Mouse (Mus musculus): ENCODE data around the gene Slc23a3. TPM values are rescaled to one million over a fixed set of nuclear protein-coding genes. Genes with fewer than 3 reads are reported as not detected.
A peak's percentile ranks its signal among the peaks of the same experiment; 100 is the strongest.

Gene Slc23a3
- 12.8 and 25.2 TPM in 2 replicates for polyA plus RNA-seq (2012; rRNA removed)

DNA sequence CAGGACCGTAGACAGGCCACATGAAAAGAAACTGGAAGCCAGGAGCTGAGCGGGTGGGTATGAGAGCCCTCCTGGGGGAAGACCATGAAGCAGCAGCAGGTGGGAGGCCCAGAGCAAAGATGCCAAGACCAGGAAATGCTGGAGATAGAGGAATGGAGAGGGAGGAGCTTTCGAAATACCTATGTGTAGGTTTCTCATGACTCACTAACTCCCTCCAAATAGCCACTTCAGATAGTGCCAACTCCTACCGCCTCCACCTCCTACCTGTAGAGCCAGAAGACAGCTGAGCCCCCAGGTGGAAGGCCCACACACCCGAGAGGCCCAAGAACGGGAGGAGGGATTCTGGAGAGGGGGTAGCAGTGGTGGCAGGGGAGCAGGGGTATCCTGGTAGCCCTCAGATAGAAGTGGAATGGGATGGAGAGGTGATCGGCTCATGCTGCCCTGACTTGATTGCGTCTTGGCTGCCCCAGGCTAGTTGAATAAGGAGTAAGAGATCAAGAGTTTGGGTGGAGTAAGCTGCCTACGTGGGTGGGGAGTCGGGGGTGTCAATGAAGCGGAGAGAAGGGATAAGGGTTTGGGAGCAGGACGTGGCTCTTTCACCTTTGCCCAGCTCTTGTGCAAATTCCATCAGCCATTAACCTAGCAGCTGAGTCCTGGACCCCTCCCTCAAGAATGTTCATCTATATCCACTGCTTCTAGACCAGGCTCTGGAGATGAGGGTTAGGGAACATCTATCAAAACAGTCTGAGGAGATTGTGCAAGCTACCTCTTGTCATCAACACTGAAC lies at the start of gene Slc23a3:
Gene Slc23a3 (minus strand): TSS at position 470 of the 787 bp plus-strand sequence.
- no peak within 1 kb of the TSS for H3K4me3 ChIP-seq (ENCODE audit: insufficient read depth, low read depth, low read length)
- WGBS = 39% methylated on average over 12 of the region's 12 CpGs
- peaks cover 6% of the 10 kb centered on the region for H3K36me3 ChIP-seq (ENCODE audit: control insufficient read depth, insufficient read depth, low read length)
- peak; percentile 80 for DNase-seq
- H3K27ac ChIP-seq (ENCODE audit: insufficient read depth, low read depth, low read length) = no peak within 1 kb of the TSS
- peaks cover 11% of the 10 kb centered on the region for H3K4me1 ChIP-seq (ENCODE audit: control insufficient read depth, insufficient read depth, low read length)
- TF ChIP-seq CTCF (conservative IDR thresholded peaks at IDR 0.05; ENCODE audit: insufficient read depth, insufficient read length, low read depth, low read length) (no peak), POLR2A (IDR thresholded peaks at IDR 0.05; ENCODE audit: low read depth, low read length) (no peak)
- no peaks in the 10 kb centered on the region for H3K27me3 ChIP-seq (replicated peaks; ENCODE audit: control insufficient read depth, insufficient read depth, low read length)

DNA sequence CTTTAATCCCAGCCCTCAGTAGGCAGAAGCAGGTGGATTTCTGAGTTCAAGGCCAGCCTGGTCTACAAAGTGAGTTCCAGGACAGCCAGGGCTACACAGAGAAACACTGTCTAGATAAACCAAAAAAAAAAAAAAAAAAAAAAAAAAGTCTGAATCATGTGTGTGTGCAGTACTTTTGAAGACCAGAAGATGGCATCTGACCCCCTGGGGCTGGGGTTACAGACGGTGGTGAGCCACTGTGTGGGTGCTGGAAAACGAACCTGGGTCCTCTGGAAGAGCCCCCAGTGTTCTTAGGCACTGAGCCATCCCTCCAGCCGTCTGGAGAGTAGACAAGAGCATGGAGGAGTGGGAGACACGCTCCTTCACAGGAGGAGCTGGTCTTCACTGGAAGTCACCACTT lies 48.5 kb upstream of the Slc23a3 start:
- H3K36me3 ChIP-seq (ENCODE audit: control insufficient read depth, insufficient read depth, low read length) = peaks cover 3% of the 10 kb centered on the region
- 72% methylated on average over 4 of the region's 4 CpGs for WGBS

DNA sequence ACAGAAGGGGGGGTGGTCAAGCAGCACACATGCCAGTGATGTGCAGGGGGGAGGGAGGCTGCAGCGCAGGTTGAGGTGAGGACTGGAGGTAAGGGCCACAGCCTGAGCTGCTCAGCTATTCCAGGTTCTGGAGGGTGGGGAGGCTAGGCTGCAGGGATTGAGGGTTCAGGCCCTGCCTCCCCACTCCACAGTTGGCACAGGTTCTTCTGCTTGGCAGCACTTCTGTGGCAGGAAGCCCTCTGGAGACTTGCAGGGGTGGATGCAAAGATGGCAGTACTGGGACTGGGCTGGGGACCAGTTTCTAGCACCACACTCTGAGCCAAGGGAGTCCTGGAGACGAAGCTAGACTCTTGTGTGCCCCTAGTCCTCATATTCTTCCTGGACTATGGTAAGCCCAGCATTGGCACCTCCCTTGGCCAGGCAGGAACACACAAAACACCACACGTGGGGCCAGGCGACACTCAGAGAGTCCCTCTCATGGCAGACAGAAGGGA lies 47.7 kb upstream of the Slc23a3 start:
- H3K4me1 ChIP-seq (ENCODE audit: control insufficient read depth, insufficient read depth, low read length) = no peaks in the 10 kb centered on the region
- H3K36me3 ChIP-seq (ENCODE audit: control insufficient read depth, insufficient read depth, low read length) = peaks cover 3% of the 10 kb centered on the region
- DNase-seq = no peak
- TF ChIP-seq POLR2A (IDR thresholded peaks at IDR 0.05; ENCODE audit: low read depth, low read length) = no peak
- no peak for TF ChIP-seq CTCF (conservative IDR thresholded peaks at IDR 0.05; ENCODE audit: insufficient read depth, insufficient read length, low read depth, low read length)
- 86% methylated on average over 4 of the region's 4 CpGs for WGBS
- no peak overlapping the region for H3K27ac ChIP-seq (ENCODE audit: insufficient read depth, low read depth, low read length)
- no peaks in the 10 kb centered on the region for H3K27me3 ChIP-seq (replicated peaks; ENCODE audit: control insufficient read depth, insufficient read depth, low read length)
- H3K4me3 ChIP-seq (ENCODE audit: insufficient read depth, low read depth, low read length) = no peak overlapping the region

More for the DNA sequence above, 48.5 kb upstream of the Slc23a3 start:
- TF ChIP-seq POLR2A (IDR thresholded peaks at IDR 0.05; ENCODE audit: low read depth, low read length) (no peak), CTCF (conservative IDR thresholded peaks at IDR 0.05; ENCODE audit: insufficient read depth, insufficient read length, low read depth, low read length) (0 out of 2 replicates have a peak, but pooled peaks have one; percentile 12)
- no peak for DNase-seq
- Histone ChIP-seq H3K4me3 (ENCODE audit: insufficient read depth, low read depth, low read length) (no peak overlapping the region), H3K4me1 (ENCODE audit: control insufficient read depth, insufficient read depth, low read length) (no peaks in the 10 kb centered on the region), H3K27me3 (replicated peaks; ENCODE audit: control insufficient read depth, insufficient read depth, low read length) (no peaks in the 10 kb centered on the region), H3K27ac (ENCODE audit: insufficient read depth, low read depth, low read length) (no peak overlapping the region)

DNA sequence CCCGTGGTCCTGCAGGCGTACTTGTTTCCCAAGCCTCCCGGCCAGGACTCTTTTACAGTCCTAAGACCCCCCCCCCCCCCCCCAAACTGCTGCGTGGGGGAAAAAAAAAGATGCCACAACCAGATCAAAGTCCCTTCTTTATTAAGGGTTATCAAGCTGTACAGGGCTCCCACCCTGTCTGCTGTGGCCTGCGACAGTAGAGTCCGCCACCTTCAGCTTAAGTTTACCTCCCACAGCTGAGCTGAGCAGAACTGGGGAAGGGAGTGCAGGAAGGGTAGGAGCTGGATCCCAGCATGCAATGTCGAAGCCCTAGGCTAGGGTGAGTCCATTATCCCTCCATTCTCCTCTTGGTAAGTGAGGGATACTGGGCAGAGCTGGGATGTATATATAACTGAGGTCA lies 47.1 kb upstream of the Slc23a3 start:
- H3K27ac ChIP-seq (ENCODE audit: insufficient read depth, low read depth, low read length) = no peak overlapping the region
- 31% methylated on average over 7 of the region's 7 CpGs for WGBS
- TF ChIP-seq POLR2A (IDR thresholded peaks at IDR 0.05; ENCODE audit: low read depth, low read length) (no peak), CTCF (conservative IDR thresholded peaks at IDR 0.05; ENCODE audit: insufficient read depth, insufficient read length, low read depth, low read length) (no peak)
- H3K27me3 ChIP-seq (replicated peaks; ENCODE audit: control insufficient read depth, insufficient read depth, low read length) = no peaks in the 10 kb centered on the region
- H3K36me3 ChIP-seq (ENCODE audit: control insufficient read depth, insufficient read depth, low read length) = peaks cover 3% of the 10 kb centered on the region
- H3K4me3 ChIP-seq (ENCODE audit: insufficient read depth, low read depth, low read length) = no peak overlapping the region
- no peaks in the 10 kb centered on the region for H3K4me1 ChIP-seq (ENCODE audit: control insufficient read depth, insufficient read depth, low read length)
- no peak for DNase-seq

DNA sequence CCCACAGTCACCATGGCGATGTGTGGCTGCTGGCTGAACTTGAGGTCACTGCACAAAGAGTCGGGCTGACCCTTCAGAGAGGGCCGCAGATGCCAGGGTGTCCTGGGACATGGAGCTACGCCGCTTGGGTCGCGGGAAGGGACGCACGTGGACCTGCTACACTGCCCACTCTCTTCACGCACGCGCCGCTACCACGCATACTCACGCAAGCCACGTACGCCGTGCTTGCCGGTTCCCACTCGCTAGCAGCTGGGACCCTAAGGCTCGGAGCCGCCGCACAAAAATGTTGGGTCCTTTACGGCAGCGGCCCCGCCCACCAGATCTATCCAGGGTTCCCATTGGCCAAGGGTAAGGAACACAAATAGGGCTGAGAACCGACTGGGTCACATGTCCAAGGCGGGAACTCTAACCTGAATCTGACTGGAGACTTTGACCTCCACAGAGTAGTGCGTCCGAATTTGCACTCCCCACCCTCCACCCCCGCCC lies 46.5 kb upstream of the Slc23a3 start, which contains the start of gene Abcb6:
Gene Abcb6 (minus strand): TSS at position 288 of the 486 bp plus-strand sequence.
- Histone ChIP-seq H3K27me3 (replicated peaks; ENCODE audit: control insufficient read depth, insufficient read depth, low read length) (no peaks in the 10 kb centered on the region), H3K4me3 (ENCODE audit: insufficient read depth, low read depth, low read length) (peak within 1 kb of the TSS; percentile 88), H3K36me3 (ENCODE audit: control insufficient read depth, insufficient read depth, low read length) (peaks cover 3% of the 10 kb centered on the region), H3K27ac (ENCODE audit: insufficient read depth, low read depth, low read length) (no peak within 1 kb of the TSS; the same call in 1 of the 2 replicates), H3K4me1 (ENCODE audit: control insufficient read depth, insufficient read depth, low read length) (no peaks in the 10 kb centered on the region)
- whole genome bisulfite sequencing = under 1% methylated on average over 31 of the region's 31 CpGs
- DNase-seq = peak; percentile 96
- TF ChIP-seq POLR2A (IDR thresholded peaks at IDR 0.05; ENCODE audit: low read depth, low read length) (no peak), CTCF (conservative IDR thresholded peaks at IDR 0.05; ENCODE audit: insufficient read depth, insufficient read length, low read depth, low read length) (no peak)

DNA sequence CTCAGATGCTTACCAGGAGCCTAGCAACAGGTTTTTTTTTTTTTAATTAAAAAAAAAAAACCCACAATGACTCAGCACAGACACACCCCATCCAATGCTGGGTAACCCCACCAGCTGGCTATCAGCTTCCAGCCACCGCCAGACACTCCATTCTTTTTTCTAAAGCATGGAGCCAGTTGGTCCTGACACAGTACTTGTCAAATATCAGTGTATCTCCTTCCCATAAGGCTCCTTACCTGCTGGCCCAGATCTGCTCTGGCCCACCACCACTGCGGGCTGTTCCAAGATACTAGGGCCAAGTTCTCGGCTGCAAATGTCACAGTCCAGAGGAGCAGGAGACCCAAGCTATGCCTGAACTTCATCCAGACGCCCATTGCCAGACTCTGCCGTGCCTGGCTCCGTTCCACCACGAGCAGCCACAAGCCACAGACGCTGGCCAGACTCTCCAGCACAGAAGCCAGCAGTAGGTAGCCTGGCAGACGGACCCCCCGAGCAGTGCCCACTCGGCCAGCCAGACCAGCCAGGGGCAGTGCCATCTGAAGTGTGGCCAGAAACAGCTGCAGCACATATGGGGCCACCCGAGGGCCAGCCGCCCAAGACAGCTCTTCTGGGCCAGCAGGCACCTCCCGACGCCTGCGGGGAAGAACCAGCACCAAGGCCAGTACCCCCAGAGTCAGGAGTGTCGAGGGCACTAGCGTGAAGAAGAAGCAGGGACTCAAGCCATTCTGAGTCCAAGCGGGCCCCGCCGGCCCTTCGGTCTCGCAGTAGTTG lies 45.8 kb upstream of the Slc23a3 start:
- no peaks in the 10 kb centered on the region for H3K27me3 ChIP-seq (replicated peaks; ENCODE audit: control insufficient read depth, insufficient read depth, low read length)
- TF ChIP-seq POLR2A (IDR thresholded peaks at IDR 0.05; ENCODE audit: low read depth, low read length) (no peak), CTCF (conservative IDR thresholded peaks at IDR 0.05; ENCODE audit: insufficient read depth, insufficient read length, low read depth, low read length) (no peak)
- peak; percentile 75 for DNase-seq
- peaks cover 3% of the 10 kb centered on the region for H3K36me3 ChIP-seq (ENCODE audit: control insufficient read depth, insufficient read depth, low read length)
- WGBS = 6% methylated on average over 23 of the region's 23 CpGs
- peak overlapping the region; percentile 88 for H3K4me3 ChIP-seq (ENCODE audit: insufficient read depth, low read depth, low read length)
- no peaks in the 10 kb centered on the region for H3K4me1 ChIP-seq (ENCODE audit: control insufficient read depth, insufficient read depth, low read length)
- no peak overlapping the region; the same call in 1 of the 2 replicates for H3K27ac ChIP-seq (ENCODE audit: insufficient read depth, low read depth, low read length)

Measured in kidney, adult 2 months (tissue).